Mouse (Mus musculus) frontal cortex, postnatal 36 days (tissue): Measurements from ENCODE around the gene Asgr1.
A peak's percentile ranks its signal among the peaks of the same experiment; 100 is the strongest.
"Not testable (repeated sequence)": the region's sequence is repeated elsewhere in the genome, so short reads cannot be mapped to it uniquely, and the experiment has no call there.

Experiments used
- DNase-seq, 2 experiments: peaks; one replicate each; pipeline ENCODE4 v3.0.0; 2022; ENCODE audit warnings: low spot score in 2 of 2

Gene Asgr1

DNA sequence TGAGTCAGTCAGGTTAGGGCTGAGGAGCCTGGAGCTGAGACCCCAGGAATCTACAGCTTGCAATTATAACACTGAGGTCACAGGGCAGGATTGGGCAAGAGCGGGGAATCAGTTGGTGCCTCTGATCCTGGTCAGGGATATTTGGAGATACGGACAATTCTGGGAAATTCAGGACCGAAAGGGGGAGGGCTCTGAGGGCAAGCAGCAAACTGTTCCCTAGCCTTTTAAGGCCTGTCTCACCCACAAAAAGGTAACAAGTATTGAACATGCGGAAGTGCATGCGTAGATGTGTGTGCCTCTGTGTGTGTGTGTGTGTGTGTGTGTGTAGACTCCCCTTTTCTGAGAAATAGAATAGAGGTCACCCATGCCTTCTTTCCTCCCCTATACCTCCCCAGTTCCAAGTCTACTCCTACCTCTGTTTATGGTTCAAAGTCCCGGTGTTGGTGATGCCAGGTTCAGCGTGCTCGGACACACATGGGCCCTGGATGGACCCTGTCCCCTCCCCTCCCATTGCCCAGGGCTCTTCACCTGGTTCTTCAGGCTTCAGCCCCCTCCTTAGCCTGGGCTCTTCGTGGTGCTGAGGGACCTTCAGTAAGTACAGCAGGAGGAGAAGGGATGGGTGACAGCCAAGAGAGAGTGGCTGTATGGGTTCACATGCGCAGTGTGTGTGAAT is at the start of gene Asgr1:
Gene Asgr1 (plus strand): TSS at position 188 of the 673 bp plus-strand sequence.
- DNase-seq, result no peak

DNA sequence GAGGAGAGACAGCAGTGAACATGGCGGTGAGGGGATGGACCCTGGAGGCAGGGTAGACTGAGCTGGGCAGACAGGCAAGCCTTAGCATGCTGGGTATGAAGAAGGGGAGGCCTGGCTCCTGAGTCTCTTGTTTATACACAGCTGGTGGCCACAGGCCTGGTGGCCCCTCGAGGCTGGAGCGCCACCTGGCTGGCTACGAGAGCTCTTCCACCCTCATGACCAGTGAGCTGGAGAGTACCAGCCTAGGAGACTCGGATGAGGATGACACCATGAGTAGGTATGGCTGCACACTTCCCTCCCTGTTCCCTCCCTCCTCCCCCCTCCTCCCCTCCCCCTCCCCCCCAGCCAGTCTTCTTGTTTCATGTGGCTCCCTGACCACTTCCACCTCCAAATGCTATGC is 48.4 kb upstream of the Asgr1 start:
- no peak for DNase-seq

DNA sequence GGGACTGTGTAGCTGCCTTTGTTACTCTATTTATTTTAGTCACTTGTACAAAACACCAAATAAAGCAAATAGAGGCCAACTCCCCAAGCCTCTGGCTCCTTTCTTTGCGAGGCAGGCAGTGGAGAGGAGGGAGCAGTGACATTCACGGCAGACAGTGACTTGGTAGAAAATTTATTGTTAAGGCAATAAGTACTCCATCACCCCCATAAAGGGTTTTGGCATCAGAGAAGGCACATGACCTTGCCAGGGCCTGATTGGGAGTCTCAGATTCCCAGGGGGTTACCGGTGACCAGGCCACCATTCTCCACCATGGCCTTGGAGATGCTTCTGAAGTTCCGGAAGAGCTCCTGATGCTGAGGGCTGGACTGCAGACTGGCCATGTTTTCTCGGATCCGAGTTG is 43.9 kb upstream of the Asgr1 start:
- DNase-seq, result no peak

DNA sequence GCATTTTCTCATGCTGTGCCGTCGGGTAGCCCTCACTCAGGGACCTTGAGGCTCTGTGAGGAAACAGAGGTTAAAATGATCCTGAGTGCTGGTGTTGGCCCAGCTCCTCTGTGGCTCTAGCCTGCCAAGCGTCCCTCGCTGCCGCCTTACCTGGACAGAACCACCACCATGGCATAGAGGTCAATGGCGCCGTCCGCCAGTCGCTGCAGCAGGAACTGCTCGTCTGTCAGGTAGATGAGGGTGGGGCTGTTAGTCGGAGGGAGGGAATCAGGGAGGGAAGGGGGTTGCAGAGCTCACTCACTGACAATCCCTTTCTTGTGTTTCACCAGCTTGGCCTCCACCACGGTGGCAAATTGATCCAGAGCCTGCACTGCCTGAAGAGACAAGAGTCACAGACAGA is 43.3 kb upstream of the Asgr1 start:
- DNase-seq, result no peak

DNA sequence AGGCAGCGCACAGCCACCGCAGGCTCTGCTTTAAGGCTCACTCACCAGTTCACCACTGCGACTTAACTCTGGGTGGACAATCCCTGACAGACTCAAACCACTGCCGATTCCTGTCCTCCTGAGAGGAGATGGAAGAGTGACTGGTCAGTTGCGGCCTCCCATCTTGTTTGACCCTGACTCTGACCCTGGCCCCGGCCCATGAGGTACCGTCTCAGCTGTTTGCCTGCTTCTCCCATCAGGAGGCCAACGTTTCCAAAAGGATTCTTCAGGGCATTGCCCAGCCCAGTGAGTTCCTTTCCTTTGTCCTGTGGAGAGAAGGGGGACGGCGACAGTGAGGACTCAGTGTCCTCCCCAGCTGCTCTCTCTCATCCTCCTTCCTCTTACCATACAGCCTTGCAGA is 42.9 kb upstream of the Asgr1 start:
- DNase-seq, result no peak

DNA sequence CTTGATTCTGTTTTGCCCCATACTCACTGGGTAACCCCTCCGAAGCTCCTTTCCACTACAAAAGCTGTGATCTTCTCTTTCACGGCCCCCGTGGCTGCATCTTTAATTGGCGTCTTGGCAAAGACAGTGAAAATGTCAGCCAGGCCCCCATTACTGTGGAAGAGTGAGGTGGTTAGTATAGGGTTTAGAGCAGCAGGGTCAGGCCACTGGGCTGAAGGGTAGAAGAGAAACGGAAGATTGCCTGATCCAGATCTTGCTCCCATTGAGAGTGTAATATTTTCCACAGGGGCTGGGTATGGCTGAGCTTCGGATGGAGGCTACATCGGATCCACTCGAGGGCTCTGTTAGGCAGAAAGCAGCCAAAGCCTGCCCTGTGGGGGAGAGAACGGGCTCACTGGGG is 41.0 kb upstream of the Asgr1 start:
- DNase-seq, result no peak

DNA sequence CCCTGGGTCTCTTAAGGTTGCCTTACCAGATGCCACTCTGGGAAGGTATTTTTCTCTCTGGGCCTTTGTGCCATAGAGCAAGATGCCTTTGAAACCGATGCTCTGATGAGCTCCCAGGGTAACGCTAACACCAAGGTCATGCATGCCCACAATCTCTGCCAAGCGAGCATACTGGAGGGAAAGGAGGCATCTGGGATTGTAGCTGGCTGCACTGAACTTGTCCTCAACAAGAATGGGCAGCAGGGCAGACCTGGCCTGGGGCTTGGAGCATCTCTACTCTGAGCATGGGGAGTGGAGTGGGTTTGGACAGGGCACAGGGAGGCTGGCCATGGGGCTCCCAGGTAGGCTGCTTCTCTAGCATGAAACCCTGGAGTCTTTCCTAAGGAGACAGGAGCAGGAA is 40.5 kb upstream of the Asgr1 start:
- DNase-seq, result no peak

DNA sequence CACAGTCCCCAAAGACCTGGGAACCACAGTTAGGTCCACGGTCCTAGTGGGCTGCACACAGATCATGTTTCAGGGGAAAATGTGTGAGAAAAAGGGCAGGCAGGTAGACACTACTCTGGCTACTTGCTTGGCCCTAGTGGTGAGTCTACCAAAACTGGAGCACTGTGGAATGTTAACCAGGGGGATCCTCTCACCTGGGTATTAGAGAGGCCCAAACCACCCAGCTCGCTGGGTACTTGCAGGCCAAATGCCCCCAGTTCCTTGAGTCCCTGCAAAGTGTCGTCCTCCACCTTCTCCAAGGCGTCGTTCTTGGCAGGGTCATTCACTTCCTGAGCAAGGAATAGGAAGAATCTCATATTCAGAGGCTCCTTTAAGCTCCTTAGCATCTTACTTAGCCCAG is 39.8 kb upstream of the Asgr1 start:
- no peak for DNase-seq

DNA sequence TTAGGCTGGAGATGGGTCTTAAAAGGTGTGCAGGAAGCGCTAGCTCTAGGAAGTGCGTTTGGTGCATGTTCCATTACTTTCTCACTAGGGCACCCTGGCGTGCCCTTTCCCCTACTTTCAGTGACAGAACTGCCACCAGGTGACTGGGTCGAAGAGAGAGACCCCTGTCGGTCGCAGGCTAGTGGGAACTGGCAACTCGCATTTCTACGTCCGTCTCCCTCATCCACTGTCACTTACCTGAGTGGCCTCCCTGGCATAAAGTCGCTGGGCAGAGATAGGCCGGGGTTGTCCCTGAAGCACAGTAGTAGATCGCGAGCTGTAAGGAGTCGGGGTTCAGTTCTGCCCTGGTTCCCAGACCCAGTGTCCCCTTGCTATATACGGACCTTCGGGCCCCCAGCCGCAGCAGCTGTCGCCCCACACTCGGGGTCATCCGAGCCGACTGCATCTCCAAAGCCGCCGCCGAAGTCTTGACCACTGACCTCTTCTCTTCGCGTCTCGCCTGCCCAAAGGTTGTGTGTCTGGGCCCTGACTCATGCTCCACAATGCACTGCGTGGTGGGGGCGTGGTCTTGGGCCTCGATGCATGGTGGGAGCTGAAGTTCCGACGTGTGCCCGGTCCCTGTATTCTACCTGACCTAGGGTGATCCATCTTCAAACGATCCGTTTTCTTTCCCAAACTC is 38.9 kb upstream of the Asgr1 start, which contains the start of gene Acadvl:
Gene Acadvl (minus strand): TSS at position 532 of the 679 bp plus-strand sequence.
- DNase-seq, result peak; percentile 85 to 88

DNA sequence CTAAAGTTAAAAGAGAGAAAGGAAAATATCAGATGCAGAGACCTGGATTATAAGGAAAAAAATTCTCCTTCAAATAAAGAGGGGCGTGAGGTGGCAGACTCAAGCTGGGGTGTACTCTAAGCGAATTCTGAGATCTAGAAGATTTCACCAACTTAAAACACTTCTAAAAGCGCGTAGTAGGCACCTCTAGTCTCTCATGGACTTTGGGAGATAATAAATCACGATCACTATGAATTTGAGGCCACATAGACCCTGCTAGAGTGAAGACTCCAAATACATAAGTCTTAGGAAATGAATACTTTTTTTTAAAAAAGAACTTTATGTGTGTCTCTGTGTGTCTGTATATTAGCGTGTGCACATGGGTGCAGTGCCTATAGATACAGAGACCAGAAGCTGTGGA is 38.2 kb upstream of the Asgr1 start:
- DNase-seq, result no peak

DNA sequence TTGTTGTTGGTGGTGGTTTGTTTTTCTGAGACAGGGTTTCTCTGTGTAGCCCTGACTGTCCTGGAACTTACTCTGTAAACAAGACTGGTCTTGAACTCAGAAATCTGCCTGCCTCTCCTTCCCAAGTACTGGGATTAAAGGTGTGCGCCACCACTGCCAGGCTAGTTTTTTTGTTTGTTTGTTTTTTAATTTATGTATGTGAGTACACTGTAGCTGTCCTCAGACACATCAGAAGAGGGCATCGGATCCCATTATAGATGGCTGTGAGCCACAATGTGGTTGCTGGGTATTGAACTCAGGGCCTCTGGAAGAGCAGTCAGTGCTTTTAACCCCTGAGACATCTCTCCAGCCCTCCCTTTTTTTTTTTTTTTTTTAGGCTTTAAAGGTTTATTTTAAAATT is 37.7 kb upstream of the Asgr1 start:
- not testable (repeated sequence) for DNase-seq

DNA sequence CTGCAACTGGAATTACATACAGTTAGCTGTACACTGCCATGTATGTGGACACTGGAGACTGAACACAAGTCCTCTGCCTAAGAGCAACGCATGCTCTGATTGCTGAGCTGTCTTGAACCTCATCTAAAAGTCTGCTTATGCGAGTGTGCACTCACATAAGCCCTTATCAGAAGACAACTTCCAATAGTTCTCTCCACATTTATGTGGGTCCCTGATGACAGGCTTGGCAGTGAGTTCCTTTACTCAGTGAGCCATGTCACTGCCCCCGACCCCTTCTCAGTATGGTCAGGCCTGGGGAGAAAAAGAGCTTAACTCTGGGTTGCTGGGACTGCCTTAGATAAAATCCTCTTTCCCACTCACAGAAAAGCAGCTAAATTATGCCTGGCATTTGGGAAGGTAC is 37.2 kb upstream of the Asgr1 start, which contains the start of gene Dlg4:
Gene Dlg4 (plus strand): TSS at position 274 of the 400 bp plus-strand sequence.
- DNase-seq, result no peak

DNA sequence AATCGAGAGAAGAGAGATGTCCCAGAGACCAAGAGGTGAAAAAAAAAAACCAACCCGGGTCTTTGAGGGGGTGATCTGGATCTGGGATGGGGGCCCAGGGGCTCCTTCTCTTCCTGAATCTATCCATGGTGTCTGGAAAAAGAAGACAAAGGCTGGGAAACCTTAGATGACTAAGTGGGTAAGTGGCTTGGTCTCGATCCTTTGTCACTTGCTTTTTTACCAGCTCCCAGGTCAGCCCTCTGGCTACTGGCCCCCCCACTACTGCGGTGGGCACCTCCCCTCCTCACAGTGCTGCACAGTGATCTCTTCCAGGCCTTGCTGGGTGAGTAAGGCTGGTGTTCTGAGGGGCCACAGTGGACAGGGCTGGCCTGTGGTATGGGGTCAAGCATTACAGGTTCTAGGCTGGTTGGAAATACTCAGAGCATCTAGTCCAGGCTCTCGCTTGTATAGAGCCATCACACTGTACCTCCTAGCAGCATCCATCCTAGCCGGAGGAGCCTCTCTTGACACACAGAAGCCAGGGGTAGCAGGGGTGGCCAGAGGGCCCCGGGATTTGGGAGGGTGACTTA is 36.6 kb upstream of the Asgr1 start:
- no peak for DNase-seq

DNA sequence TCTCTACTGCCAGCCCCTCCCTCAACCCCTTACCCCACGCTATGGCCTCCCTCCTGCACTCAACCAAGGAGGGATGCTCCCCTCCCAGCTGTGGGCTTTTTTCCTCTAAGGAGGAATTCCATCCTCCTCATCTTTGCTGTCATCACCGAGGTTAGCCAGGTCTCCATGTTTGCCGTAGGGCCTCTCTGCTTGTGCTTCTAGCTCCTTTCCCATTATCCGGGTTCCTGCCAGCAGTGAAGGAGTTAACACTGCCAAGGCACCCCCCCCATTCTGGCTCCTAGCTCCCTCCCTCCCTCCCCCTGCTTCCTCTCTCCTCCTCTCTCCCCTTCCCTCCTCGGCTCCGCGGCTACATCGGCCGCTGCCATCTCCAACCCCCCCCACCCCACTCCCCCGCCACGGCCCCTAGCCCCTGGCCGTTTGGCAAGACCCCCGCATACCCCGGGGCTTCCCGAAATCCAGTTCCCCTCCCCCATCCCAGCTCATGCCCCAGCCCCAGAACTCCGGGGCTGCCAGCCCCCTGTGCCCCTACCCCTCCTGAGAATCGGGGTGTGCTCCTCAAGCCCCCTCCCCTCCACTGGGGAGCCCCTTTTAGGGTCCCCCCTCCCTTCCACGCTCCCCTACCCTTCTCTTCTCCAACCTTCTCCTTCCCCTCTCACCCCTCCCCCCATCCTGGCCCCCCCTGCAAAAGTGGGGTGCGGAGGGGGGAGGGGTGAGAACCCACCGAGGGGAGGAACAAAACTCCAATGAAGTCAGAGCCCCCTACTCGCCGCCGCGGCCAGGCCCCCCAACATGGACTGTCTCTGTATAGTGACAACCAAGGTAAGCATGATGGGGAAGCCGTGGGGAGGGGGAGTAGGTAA is 35.5 kb upstream of the Asgr1 start:
- DNase-seq, result peak; percentile 61 to 75

DNA sequence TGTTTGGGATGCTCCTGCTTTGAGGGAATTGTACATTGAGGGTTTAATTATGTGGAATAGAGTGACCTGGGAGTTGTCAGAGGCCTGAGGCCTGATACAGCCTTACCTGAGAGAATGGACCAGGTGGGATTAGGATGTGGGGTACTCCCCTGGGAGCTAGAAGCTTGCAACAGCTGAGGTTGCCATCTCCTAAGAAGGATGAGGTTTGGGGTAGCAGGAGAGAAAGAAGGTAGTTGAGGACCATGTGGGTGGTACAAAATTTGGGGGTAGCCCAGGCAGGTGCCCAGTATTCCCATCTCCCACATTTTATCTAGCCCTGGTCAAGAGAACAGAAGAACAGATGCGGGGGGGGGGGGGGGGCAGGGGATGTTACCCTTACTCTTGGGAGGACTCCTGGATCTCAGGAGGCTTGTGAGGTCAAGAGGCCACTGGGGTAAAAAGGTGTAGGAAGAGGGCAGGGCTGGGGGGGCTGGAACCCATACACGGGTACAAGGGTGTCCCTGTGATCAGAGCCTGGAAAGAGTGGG is 34.3 kb upstream of the Asgr1 start:
- DNase-seq, result no peak

DNA sequence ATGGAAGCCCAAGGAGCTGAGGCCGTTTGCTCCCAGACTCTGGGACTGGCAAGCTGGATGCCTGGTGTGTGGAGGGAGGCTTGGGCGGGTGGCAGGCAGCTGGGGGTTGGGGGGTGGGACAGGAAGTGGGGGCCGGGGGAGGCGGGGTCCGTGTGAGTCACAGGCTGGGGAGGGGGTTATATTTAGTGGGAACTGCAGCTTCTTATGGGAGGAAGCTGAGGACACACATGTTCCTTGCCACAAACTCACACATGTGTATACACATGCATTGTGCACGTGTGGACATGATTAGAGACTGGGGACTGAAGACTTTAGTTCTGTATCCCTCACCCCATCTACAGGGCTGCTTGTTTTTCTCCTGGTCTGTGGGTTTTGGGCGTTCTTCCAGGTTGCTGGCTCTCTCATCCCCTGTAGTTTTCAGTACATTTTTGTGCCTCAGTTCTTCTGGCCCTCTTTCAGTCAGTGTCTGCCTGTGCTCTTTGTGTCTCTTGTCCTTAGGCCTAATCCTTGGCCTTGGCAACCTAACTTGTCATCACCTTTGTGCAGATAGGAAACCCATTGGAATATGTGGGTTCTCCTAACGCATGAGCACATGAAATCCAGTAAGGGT is 33.8 kb upstream of the Asgr1 start:
- DNase-seq, result no peak

DNA sequence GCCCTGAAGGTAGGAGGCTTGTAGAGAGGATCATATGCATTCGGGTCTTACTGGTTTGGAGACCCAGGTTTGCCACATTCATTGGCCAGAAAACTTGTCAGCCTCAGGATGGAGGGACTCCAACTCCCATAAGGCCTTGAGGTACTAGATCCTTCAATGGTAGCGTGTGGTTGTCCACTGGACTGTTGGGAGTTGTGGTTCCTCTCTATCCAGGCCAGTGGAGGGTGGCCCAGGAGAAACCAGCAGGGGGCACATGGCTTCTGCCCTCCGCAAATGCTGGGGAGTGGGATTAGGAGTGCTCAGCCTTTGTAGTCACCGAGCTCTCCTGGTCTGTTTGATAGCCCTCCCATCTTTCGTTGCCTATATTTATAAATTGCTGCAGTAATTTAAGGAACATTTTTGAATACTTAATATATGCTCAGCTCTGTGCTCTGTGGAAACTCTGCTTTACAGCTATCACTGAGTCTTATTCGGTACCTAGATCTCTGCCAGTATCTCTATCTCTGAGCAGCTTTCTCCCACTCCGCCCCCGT is 33.1 kb upstream of the Asgr1 start:
- DNase-seq, result peak; percentile 70 to 85

DNA sequence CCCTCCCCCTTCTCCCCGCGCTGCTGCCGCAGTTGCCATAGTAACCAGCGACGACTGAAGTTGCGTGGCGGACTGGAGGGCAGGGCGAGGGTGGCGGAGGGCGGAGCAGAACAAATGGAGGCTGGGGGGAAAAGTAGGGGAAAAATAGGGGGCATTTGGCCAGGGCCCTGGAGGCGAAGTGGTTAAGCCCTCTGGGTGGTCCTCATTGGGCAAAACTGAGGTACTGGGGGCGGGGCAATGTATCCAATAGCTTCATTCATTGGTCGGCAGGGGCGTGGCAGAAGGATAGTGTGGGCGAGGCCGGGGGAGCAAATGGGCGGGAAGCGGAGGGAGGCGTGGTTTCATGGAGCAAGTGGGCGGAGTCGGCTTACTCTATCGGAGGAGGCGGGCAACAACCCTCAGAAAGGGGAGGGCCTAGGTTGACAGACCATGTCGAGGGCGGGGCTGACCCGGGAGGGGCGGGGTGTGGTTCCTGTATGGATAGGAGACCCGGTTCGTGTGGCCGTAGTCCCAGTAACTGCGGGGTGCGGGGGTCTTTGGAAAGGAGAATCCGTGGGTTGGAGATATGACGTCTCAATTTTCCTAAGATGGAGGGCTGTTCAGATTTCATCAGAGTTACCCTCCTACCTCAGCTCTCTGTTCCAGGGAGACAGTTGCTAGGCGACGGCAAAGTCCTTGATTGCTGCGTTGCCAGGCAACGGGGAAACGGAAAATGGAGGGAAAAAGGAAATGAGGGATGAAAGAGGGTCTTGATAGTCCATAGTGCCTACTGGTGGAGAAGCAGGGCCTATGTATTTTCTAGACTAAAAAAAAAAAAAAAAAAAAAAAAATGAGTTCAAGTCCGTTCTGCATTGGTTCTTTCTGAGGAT is 32.4 kb upstream of the Asgr1 start:
- peak; percentile 96 for DNase-seq

DNA sequence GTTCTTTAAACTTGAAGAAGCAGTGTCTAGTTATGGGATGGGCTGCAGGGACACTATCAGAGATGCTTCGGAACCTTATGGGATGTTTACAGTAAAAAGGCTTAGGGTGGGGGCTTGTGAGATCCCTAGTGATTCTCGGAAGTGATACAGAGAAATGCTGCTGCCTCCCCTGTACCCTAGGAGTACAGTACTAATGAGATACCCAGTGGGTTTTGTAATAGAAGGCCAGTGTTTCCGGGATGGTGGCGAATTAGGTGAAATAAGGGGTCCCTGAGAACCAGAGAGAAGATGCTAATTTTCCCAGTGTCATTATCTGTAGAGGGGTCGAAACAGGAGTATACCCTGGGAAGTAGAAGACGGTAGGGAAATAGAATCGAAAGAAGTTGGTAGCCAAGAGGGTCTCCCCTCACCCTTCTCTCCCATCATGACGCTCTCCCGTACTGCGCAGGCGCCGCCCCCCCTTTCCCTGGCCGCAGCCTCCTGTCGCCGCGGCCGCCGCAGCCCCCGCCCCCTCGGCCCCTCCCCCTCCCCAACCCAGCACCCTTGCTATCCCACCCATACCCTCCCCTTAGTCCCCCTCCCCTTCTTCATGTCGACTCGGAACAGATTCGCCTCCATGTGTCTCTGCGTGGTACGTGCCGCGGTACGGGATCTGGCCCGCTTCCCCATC is 30.3 kb upstream of the Asgr1 start:
- DNase-seq, result no peak

DNA sequence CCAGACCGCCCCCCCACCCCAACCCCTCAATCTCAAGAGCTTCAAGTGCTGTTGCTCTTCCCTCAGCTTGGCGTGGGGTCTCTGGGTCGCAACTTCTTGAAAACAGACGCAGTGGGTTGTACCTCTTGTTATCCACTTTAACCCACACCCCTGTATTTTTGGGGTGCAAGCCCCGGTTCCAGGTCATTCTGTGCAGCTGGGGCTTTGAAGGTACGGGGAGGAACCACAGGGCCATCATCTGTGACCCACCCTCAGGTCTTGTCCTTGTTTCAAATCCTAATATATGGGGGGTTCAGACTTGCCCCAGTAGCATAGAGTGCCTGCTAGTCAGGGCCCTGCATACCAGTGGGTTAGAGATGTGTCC is 29.8 kb upstream of the Asgr1 start:
- DNase-seq, result no peak
